Mouse (Mus musculus) right cerebral cortex, postnatal 14 days (tissue): ENCODE results near the gene Ppp1r9a.

Experiments
- DNase-seq: peaks from one replicate; pipeline ENCODE4 v3.0.0; 2022

Ppp1r9a gene

DNA sequence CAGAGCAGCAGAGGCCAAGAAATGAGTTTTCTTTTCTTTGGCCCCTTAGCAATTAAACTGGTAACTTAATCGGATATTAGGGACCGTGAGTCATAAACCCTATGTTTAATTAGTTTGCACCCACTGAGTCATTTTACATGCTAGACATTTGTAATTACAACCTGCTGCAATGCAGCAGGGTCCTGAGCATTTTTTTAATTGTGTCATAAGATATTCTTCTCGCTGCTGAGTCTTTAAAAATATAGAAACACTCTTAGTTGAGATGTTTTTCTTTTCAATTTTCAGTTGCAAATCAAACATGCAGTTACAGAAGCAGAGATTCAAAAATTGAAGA lies 208.0 kb downstream of the Ppp1r9a start:
- no peak for DNase-seq

DNA sequence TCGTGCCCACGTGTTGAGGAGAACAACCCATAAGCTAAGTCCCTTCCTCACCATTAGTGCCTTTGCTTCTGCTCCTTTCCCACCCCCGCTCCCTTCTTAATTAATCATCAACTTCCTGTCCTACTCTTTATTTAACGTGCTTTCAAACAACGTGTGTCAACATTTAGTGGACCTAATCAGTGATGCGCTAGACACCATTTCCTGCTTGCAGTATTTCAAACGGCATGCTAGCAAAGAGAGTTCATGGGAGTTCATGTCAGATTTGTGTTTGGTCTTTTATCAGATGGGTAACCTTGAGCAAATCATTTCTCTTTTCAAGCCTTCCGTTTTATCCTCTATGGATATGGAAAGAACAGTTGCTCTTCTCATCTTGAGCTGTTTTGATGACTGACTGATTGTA lies 210.4 kb downstream of the Ppp1r9a start:
- DNase-seq = no peak

DNA sequence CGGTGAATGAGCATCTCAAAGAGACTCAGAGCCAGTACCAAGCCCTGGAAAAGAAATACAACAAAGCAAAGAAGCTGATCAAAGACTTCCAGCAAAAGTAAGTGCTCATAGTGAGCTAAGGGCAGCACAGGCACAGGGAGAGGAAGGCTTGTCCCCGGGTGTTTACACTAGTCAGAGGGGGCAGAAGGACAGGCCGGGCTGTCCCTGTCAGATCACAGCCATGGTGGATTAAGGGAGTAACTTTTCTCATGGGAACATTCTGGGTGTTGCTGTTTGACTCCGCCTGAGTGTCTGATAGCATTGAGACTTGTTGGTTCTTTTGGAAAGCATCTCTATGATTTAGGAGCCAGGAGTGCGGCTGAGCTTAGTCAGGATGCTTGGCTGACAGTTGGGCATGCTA lies 211.0 kb downstream of the Ppp1r9a start:
- no peak for DNase-seq

DNA sequence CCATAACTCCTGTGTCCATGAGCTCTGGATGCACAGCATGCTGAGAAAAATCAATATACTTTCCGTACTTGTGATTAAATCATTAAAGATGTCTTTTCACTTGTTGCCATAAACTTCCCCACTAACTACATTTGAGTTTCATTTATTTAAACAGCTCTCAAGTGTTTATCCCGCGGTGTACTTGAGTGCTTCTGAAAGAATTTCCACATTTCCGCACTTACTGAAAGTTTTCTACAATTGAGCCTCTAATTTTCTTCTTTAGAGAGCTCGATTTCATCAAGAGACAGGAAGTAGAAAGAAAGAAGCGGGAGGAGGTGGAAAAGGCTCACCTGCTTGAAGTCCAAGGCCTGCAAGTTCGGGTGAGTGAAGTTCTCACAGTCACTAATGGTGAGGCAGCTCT lies 212.1 kb downstream of the Ppp1r9a start:
- no peak for DNase-seq

DNA sequence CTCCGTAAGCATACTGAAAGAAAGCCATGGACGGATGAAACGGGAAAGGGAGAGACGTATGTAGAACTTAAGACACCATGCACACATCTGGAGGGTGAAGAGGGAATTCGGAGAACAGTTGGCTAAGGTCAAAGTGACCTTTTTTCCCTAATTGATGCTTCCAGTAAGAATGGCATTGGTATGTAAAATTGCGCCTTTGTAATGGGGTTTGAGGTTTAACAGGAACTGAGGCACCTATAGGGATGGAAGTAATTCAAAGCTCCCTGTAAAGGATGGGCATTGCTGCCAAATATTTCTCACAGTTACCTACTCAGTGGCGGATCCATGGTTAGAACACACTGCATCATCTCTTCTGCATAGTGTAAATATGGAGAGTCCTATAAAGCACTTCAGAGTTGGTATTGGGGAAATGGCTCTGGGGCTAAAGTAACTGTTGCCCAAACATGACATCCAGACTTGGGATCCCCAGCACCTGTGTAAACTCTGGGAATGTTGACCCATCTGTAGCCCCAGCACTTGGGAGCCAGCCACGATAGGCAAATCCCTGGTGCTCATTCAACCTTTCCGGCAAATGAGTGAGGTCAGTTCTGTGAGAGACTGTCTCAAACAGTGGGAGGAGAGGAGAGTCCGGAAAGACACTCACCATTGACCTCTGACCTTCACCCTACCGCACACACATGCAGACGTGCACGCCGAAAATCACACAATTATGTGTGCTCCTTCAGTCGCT lies 216.6 kb downstream of the Ppp1r9a start:
- DNase-seq = no peak

DNA sequence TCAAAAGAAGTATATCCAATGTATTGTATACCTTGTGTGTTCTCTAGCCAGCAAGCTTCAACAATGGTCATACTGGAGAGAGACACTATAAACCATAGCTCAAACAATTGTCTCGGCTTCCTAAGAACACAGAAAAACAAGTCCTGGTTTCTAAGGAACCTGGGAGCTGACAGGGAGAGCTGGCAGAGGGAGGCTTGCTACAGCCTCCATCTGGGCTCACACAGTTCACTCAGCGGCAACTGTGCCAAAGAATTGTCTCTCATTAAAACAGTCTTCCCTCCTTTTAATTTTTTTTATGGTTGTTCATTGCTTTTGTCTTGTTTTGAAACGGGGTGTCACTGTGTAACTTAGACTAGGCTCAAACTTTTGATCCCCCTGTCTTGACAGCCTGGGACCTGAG lies 217.5 kb downstream of the Ppp1r9a start:
- no peak for DNase-seq

DNA sequence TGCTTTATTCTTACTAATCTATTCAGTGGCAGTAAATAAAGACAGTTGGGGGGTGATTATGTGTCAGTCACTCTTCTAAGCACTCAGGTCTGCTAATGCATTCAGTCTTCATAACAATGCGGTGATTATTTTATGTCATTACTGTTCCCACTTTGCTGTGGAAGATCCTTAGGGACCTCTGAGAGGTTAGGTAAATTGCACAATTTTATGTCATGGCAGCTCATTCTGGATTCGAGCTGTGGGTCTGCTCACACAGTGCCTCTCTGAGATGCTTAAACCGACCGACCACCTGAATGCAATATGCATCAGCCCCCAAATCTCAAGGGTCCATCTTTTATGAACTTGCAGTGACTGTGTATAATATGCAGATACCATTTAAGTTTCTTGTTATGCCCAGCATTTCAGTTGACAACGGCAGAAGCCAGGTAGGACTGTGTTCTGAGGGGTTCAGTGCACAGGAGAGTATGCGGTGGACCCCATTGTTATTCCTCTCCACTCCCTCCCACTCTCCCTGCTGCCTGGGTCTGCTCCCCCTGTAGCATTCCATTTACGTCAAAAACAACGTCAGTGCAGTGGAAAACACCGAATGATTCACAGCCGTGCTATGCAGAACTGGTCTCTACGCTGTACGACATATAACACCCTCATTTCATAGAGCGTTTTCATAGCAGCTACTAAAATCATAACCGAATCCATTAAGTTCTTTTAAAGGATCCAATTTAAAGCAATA lies 226.8 kb downstream of the Ppp1r9a start:
- no peak for DNase-seq

DNA sequence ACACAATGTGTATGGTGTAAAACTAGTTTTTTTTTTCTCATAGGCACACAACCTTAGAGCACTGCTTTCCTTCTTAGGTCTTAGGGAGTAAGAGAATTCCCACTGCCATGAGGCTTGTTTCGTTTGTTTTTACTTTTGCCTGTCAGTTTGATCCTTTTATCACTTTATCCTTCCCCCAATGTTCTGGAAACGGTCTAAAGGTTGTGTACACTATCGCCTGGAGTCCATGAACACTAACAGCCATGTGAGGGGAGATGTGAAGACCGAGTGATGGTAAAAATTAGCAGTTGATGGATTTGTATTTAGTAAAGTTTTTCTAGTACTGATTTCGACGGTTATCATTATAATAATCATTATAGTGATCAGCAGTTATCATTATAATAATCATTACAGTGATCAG lies 232.3 kb downstream of the Ppp1r9a start:
- DNase-seq = no peak

DNA sequence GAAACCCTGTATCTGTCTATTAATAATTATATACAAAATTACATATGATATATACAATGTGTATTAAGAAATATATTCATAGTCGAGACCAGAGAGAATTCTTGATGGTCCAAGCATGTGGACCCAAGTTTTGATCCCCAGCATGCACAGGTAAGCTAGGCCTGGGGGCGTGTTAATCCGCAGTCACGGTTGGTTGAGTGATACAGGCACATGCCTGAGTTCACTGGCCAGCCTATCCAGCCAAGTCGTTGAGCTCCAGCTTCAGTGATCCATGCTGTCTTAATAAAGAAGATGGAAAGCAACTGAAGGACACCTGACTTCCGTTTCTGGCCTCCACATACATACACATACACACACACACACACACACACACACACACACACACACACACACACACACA lies 233.3 kb downstream of the Ppp1r9a start:
- no peak for DNase-seq

DNA sequence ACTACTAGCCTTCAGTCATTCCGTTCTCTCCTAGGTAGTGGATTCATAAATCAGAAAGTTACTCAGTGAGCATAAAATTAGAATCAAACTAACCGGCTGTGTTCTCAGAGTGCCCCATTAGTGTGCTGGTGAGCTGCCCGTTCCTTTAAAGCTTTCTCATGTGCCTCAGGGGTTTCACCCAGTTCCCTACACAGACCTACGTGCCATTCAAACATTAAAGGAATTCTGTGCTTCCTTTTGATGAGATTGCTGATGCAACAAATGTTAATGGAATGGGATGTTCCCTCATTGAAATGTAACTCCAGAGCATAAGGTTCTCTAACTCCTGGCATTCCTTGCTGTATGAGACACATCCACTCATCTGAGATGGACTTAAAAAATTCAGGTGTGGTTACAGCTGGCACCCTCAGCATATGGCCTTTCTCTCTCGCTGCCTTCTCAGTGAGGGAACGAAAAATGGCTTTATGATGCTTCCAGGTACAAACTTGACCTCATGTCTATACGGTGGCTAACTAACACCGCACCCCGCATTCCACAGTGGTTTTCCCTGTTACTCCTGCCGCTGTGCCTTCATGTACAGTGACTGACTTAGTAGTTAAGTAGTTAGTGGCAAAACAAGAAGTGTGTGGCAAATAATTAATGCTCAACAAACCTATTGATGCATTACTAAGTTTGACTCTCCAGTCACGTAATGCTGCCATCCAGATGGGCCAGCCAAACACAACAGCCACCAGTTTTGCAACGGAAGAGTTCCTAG lies 236.3 kb downstream of the Ppp1r9a start:
- DNase-seq = no peak

DNA sequence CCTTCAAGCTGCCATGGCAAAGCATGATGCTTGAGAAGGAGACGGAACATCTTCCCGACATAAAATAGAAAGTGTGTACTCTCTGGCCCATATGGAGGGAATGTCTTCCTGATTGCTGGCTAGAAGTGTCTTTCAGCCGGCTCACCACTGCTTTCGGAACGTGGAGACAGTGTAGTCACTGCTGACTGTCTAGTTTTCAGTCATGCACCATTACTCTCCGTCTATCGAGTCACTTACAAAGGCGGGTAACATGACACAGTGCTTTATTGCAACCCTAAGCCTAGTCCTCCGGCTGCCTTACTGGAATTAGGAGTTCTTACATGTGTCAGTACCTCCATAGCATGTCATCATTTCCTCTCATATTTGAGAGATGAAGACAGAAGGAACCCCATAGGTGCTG lies 236.9 kb downstream of the Ppp1r9a start:
- DNase-seq = no peak

DNA sequence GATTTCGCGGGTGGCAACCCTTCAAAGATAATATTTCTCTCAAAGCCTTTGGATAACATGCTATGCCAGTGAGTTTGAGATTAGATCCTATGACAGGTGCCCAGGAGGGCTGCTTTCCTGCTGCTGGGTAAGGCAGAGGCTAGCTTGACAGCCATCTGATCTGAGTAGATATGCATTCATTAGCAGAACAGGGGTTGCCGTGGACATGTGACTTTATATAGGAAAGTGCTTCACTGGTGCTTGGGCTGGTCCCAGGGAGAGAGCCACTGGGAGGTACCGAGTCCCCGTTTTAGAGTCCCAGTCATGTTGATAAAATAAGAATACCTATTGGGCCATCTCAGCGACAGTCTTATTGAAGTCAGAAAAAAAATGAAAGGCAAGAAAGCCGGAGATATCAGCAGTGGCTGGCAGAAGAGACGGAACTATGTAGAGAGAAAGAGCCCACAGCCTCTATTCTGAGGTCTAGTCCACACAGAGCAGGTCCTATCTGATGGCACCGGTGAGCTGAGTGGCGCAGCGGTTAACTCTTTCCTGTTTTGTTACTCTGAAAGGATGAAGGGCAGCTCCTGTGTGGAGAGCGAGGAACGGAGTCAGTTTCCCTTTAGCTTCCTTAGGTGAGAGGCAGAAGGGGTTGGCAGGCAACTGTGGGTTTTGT lies 244.9 kb downstream of the Ppp1r9a start:
- no peak for DNase-seq

DNA sequence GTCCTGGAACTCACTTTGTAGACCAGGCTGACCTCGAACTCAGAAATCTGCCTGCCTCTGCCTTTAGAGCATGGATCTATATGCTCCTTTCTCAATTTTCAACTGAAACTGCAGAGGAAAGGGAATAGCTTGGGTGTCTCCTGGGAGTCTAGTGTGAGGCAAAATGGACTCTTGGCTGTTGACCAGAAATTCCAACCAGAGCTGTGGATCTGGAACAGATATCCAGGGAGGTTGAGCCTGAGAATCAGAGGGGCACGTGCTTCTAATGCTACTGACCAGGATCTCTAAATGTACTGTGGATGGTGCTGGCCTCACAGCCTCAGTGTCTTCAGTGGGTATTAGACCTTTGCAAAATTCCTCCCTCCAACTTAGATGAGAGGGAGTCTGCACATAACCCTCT lies 247.2 kb downstream of the Ppp1r9a start:
- DNase-seq = no peak

DNA sequence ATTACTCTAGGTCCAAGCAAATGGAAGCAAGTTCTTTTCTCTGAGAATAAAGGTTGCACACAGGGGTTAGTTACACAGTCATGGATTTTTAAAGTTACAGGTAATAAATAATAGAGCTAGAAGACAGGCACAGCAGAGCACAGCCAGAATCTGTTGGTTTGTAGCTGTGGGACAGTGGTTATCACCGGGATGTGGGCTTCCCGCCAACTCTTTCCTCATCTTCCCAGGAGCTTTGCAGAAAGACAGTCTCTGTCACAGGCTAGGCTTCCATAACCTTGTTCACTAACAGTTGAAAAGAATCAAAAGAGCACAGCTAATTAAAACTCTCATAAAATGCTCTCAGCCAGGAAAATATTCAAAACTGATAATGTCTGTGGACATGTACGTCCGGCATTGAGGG lies 248.5 kb downstream of the Ppp1r9a start:
- no peak for DNase-seq

DNA sequence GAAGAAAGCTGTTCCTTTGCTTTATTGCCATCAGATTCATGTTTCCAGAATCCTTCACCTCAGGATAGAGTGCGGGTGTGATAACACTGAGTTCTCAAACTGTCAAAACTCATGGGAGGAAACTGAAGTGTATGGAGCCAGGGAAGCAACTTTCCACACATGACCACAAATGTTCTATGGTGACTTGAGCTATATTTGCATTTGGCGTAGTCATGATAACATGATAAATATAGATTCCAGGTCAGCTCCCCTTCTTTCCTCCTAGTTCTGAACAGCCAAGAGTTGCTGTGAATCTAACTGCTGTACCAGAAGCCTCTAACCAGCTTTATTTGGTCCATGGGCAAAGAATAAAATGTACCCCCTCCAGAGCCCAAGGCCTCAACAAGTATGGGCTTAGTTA lies 249.5 kb downstream of the Ppp1r9a start:
- DNase-seq = no peak

DNA sequence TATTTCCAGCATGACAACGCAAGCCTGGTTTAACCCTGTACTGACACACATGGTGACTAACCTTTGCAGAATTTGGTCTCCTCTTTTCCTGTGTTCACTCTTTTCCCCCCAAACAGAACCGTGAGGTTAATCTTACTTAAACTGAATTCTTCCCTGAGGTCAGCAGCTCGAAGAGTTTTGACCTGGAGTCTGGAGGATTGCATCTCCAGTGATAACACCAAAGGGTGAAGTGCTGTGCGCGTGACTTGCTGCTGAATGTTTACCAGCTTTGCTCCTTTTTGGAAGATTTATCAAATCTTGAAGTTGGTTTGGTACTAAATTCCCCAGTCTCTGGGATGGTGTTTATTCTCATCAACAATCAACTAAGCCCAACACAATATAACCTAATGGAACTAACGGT lies 252.1 kb downstream of the Ppp1r9a start:
- DNase-seq = no peak

DNA sequence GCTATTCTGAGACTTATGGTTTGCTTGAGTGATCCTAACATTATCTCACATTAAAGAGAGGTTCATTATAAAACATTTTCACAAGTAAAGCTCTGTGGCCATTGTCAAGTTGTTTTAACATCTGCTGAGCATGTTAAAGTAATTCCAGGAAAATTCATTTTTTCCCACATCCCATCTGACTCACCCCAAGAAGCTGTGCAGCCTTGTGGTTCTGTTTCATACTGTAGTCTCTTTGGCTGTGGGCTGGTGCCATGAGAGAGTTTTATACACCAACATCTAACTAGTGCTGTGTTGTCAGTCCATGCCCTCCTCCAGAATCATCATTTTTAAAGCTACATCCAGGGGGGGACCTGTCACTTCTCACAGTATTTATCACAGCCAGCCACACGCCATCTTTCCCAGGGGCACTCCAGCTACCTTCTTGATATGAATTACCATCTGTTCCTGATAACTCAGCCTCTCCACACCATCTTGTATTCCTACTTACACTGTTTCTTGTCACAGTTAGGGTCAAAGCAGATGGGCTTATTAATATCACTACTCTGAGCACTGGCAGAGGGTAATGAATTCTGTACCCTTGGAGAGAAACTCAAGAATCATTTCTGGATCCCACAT lies 252.7 kb downstream of the Ppp1r9a start:
- no peak for DNase-seq

DNA sequence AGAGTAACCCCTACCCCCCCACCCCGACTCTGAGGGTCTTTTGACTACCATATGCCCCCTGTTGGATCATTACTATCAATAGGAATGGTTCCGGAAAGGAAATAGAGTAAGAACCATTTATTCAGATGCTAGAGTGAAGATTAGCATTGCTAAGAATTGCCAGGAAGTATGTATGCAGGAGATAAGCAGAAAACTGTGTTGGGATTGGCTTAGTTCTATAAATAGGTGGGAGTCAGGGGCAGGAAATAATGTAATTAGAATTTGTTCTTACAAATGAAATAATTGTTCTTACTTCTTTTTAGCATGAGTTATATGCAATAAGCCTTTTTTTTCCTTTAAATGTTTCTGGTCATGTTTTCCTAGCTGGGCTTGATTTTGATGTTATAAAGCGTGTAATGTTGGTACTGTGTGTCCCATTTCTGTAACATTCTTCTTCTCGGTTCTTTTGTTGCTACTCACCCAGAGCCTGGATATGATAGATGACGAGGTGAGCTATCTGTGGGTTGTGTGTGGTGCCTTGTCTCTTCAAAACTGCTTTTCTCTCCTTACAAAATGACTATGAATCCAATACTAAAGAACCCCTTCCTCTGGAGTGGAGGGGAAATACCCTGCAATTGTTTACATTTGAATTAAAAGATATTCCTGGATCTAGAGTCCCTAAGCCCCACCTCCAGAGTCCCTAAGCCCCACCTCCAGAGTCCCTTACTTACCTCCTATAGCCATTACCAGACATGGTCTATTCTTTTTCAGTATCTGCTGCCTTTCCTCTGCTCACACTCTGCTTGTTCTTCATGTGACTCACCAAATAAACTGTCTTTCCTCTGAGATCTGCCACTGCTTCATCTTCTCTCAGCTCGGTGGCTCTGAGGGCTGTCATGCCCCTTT lies 254.1 kb downstream of the Ppp1r9a start:
- no peak for DNase-seq

DNA sequence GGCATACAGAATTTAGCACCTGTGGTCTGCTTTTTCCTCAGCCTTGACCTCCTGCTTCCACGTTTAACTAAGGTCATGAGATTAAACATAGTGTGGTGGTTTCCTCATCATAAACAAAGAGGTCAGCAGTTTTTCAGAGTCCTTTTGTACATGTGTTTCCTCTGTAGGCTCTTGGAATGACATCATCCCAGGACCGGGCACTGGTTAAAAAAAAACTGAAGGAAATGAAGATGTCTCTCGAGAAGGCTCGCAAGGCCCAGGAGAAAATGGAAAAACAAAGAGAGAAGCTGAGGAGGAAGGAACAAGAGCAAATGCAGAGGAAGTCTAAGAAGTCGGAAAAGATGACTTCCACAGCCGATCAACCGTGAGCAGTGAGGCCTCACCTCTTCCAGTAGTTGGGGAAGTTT lies 256.7 kb downstream of the Ppp1r9a start:
- DNase-seq = no peak

DNA sequence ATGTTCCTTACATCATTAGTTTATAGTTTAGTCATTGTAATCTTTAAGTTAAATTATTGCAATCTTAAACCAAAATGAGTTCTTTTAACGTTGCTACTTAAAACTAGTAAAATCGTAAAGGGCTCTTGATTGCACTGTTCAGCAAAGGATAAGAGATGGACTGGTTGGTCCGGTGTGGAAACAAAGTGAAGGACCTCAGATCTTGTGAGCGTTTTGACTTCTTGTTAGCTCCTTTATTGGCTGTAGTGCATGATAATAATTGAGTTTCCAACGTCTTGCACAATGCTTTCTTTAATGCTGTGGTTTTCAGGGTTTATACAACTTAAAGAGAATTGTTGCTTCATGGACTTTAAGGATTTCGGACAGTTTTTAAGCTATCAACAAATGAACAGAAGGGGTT lies 259.3 kb downstream of the Ppp1r9a start:
- no peak for DNase-seq

DNA sequence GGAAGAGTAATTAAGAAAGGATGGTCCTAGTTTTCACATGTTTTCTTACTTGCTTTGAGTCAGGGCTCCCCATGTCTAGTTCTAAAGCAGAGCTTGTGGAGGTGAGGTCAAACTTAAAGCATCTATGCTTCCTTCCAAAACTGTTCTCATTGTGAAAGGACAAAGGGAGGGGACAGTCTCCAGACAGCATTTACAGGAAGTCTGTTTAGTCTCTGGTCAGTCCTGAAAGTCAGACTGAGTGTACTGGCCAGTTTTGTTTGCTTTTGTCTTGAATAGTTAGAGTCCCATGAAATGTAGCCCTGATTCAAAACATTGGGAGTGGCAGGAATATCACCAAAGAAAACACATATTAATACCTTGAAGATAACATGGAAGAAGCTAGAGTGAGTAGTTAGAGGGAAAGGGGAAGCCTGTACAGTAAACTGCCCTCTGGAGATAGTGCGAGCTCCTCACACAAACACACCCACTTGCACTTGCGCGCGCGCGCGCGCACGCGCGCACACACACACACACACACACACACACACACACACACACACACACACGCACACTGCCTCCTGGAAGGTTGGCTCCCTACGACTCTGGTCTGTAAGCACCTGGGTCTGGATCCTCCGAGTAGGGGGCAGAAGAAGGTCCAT lies 260.9 kb downstream of the Ppp1r9a start:
- no peak for DNase-seq

DNA sequence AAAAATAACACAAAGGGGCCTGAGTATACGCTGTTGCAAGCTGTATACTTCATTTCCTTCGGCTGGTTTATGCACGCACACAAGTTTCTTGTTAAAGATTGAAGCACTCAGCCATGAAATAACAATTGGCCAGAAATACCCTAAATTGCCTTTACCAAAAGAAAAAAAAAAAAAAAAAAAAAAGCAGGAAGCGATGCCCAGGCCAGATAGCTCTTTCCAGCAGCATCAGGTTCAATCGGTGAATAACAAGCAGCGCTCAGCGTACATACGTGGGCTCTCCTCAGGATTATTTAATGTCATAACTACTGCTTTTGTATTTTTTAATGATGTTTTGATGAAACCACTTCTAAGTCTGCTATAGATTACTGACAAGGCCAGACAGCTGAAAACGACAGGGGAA lies 262.1 kb downstream of the Ppp1r9a start:
- no peak for DNase-seq
